Mouse (Mus musculus): ENCODE results near the gene Ppp1r10. TPM values are rescaled to one million over a fixed set of nuclear protein-coding genes. Genes with fewer than 3 reads are reported as not detected.
A peak's percentile ranks its signal among the peaks of the same experiment; 100 is the strongest.

Gene Ppp1r10
- polyA plus RNA-seq, 1 experiment = 24.3 TPM

- no peak overlapping the region for H3K4me3 ChIP-seq (ENCODE audit: insufficient read depth, low read depth, low read length)
- peaks cover 11% of the 10 kb centered on the region; the same call in 1 of the 2 replicates for H3K4me1 ChIP-seq (ENCODE audit: control insufficient read depth, insufficient read depth, low read length)
- TF ChIP-seq POLR2A (IDR thresholded peaks at IDR 0.05; ENCODE audit: low read depth, low read length) = no peak
- 51% methylated on average over 4 of the region's 4 CpGs for WGBS
- H3K27ac ChIP-seq (ENCODE audit: insufficient read depth, low read depth, low read length) = peak overlapping the region; percentile 6; the same call in 1 of the 2 replicates
- H3K27me3 ChIP-seq (replicated peaks; ENCODE audit: control insufficient read depth, insufficient read depth, low read length) = no peaks in the 10 kb centered on the region
- DNase-seq = no peak
- H3K36me3 ChIP-seq (ENCODE audit: control insufficient read depth, insufficient read depth, low read length) = no peaks in the 10 kb centered on the region
These were observed 12.3 kb upstream of the Ppp1r10 start for GRCm38 (mm10) chr17:35903992-35904355.

GRCm38 (mm10) chr17:35905587-35905986, 10.6 kb upstream of the Ppp1r10 start:
- no peaks in the 10 kb centered on the region for H3K36me3 ChIP-seq (ENCODE audit: control insufficient read depth, insufficient read depth, low read length)
- peaks cover 11% of the 10 kb centered on the region; the same call in 1 of the 2 replicates for H3K4me1 ChIP-seq (ENCODE audit: control insufficient read depth, insufficient read depth, low read length)
- H3K4me3 ChIP-seq (ENCODE audit: insufficient read depth, low read depth, low read length) = no peak overlapping the region
- DNase-seq = no peak
- 91% methylated on average over 1 of the region's 1 CpGs for WGBS
- no peak overlapping the region for H3K27ac ChIP-seq (ENCODE audit: insufficient read depth, low read depth, low read length)
- no peaks in the 10 kb centered on the region for H3K27me3 ChIP-seq (replicated peaks; ENCODE audit: control insufficient read depth, insufficient read depth, low read length)
- no peak for TF ChIP-seq CTCF (conservative IDR thresholded peaks at IDR 0.05; ENCODE audit: insufficient read depth, insufficient read length, low read depth, low read length)
- TF ChIP-seq POLR2A (IDR thresholded peaks at IDR 0.05; ENCODE audit: low read depth, low read length) = no peak

- Histone ChIP-seq H3K27ac (ENCODE audit: insufficient read depth, low read depth, low read length) (no peak overlapping the region), H3K36me3 (ENCODE audit: control insufficient read depth, insufficient read depth, low read length) (no peaks in the 10 kb centered on the region), H3K4me3 (ENCODE audit: insufficient read depth, low read depth, low read length) (no peak overlapping the region), H3K27me3 (replicated peaks; ENCODE audit: control insufficient read depth, insufficient read depth, low read length) (no peaks in the 10 kb centered on the region), H3K4me1 (ENCODE audit: control insufficient read depth, insufficient read depth, low read length) (peaks cover 11% of the 10 kb centered on the region; the same call in 1 of the 2 replicates)
- 68% methylated on average over 2 of the region's 2 CpGs for WGBS
- TF ChIP-seq POLR2A (IDR thresholded peaks at IDR 0.05; ENCODE audit: low read depth, low read length) = no peak
- TF ChIP-seq CTCF (conservative IDR thresholded peaks at IDR 0.05; ENCODE audit: insufficient read depth, insufficient read length, low read depth, low read length) = no peak
- no peak for DNase-seq
These were observed 8.6 kb upstream of the Ppp1r10 start for GRCm38 (mm10) chr17:35907609-35908008.

- Histone ChIP-seq H3K4me1 (ENCODE audit: control insufficient read depth, insufficient read depth, low read length) (peaks cover under 1% of the 10 kb centered on the region; the same call in 1 of the 2 replicates), H3K36me3 (ENCODE audit: control insufficient read depth, insufficient read depth, low read length) (no peaks in the 10 kb centered on the region), H3K27me3 (replicated peaks; ENCODE audit: control insufficient read depth, insufficient read depth, low read length) (no peaks in the 10 kb centered on the region), H3K27ac (ENCODE audit: insufficient read depth, low read depth, low read length) (peak overlapping the region; percentile 14; the same call in 1 of the 2 replicates), H3K4me3 (ENCODE audit: insufficient read depth, low read depth, low read length) (peak overlapping the region; percentile 58)
- 13% methylated on average over 20 of the region's 20 CpGs for WGBS
- TF ChIP-seq CTCF (conservative IDR thresholded peaks at IDR 0.05; ENCODE audit: insufficient read depth, insufficient read length, low read depth, low read length) (no peak), POLR2A (IDR thresholded peaks at IDR 0.05; ENCODE audit: low read depth, low read length) (no peak)
- no peak for DNase-seq
These were observed 6.9 kb upstream of the Ppp1r10 start for GRCm38 (mm10) chr17:35909186-35909918.

- TF ChIP-seq POLR2A (IDR thresholded peaks at IDR 0.05; ENCODE audit: low read depth, low read length) (peak; percentile 54), CTCF (conservative IDR thresholded peaks at IDR 0.05; ENCODE audit: insufficient read depth, insufficient read length, low read depth, low read length) (no peak)
- Histone ChIP-seq H3K27ac (ENCODE audit: insufficient read depth, low read depth, low read length) (peak within 1 kb of the TSS; percentile 14; the same call in 1 of the 2 replicates), H3K4me1 (ENCODE audit: control insufficient read depth, insufficient read depth, low read length) (no peaks in the 10 kb centered on the region), H3K4me3 (ENCODE audit: insufficient read depth, low read depth, low read length) (peak within 1 kb of the TSS; percentile 58), H3K27me3 (replicated peaks; ENCODE audit: control insufficient read depth, insufficient read depth, low read length) (no peaks in the 10 kb centered on the region), H3K36me3 (ENCODE audit: control insufficient read depth, insufficient read depth, low read length) (no peaks in the 10 kb centered on the region)
- WGBS = 3% methylated on average over 25 of the region's 25 CpGs
- DNase-seq = peak; percentile 97
These were observed 6.3 kb upstream of the Ppp1r10 start, which contains the start of gene Atat1 for GRCm38 (mm10) chr17:35909919-35910369. Gene Atat1 (minus strand): TSS chr17:35910075.

- TF ChIP-seq CTCF (conservative IDR thresholded peaks at IDR 0.05; ENCODE audit: insufficient read depth, insufficient read length, low read depth, low read length) = 0 out of 2 replicates have a peak, but pooled peaks have one; percentile 9
- no peak for TF ChIP-seq POLR2A (IDR thresholded peaks at IDR 0.05; ENCODE audit: low read depth, low read length)
- peaks cover 7% of the 10 kb centered on the region; the same call in 1 of the 2 replicates for H3K4me1 ChIP-seq (ENCODE audit: control insufficient read depth, insufficient read depth, low read length)
- DNase-seq = no peak
- no peak overlapping the region for H3K4me3 ChIP-seq (ENCODE audit: insufficient read depth, low read depth, low read length)
- 80% methylated on average over 6 of the region's 6 CpGs for WGBS
- H3K36me3 ChIP-seq (ENCODE audit: control insufficient read depth, insufficient read depth, low read length) = peaks cover 11% of the 10 kb centered on the region
- no peak overlapping the region for H3K27ac ChIP-seq (ENCODE audit: insufficient read depth, low read depth, low read length)
- no peaks in the 10 kb centered on the region for H3K27me3 ChIP-seq (replicated peaks; ENCODE audit: control insufficient read depth, insufficient read depth, low read length)
These were observed 1.3 kb upstream of the Ppp1r10 start for GRCm38 (mm10) chr17:35914975-35915374.

GRCm38 (mm10) chr17:35915538-35916296, 517 bp upstream of the Ppp1r10 start:
- 1% methylated on average over 28 of the region's 28 CpGs for WGBS
- peak; percentile 75 for DNase-seq
- H3K4me3 ChIP-seq (ENCODE audit: insufficient read depth, low read depth, low read length) = peak overlapping the region; percentile 69
- no peak for TF ChIP-seq CTCF (conservative IDR thresholded peaks at IDR 0.05; ENCODE audit: insufficient read depth, insufficient read length, low read depth, low read length)
- TF ChIP-seq POLR2A (IDR thresholded peaks at IDR 0.05; ENCODE audit: low read depth, low read length) = no peak
- peaks cover 14% of the 10 kb centered on the region; the same call in 1 of the 2 replicates for H3K4me1 ChIP-seq (ENCODE audit: control insufficient read depth, insufficient read depth, low read length)
- peaks cover 11% of the 10 kb centered on the region for H3K36me3 ChIP-seq (ENCODE audit: control insufficient read depth, insufficient read depth, low read length)
- peak overlapping the region; percentile 55 for H3K27ac ChIP-seq (ENCODE audit: insufficient read depth, low read depth, low read length)
- no peaks in the 10 kb centered on the region for H3K27me3 ChIP-seq (replicated peaks; ENCODE audit: control insufficient read depth, insufficient read depth, low read length)

Measured in kidney, adult 2 months (tissue).